Mouse (Mus musculus) CD4-positive, CD25-positive, alpha-beta regulatory T cell, adult 2 months (primary cell): ENCODE data around the gene Olfr490.

ENCODE experiments used
- DNase-seq: peaks from one replicate; pipeline ENCODE4 v3.0.0-alpha.2; 2012; ENCODE audit warnings: low read depth, low spot score

The Olfr490 gene

GRCm38 (mm10) chr7:108288834-108289233 lies at the start of gene Olfr490:
Gene Olfr490, minus strand, starts transcription at chr7:108288934.
- no peak for DNase-seq

GRCm38 (mm10) chr7:108323574-108323973 lies 34.8 kb upstream of the Olfr490 start, which contains the start of gene Olfr492:
Gene Olfr492, minus strand, starts transcription at chr7:108323674.
- no peak for DNase-seq

- no peak for DNase-seq
Observed at GRCm38 (mm10) chr7:108313151-108313550, 24.4 kb upstream of the Olfr490 start, which contains the start of gene Olfr491. Gene Olfr491, plus strand, starts transcription at chr7:108313451.

GRCm38 (mm10) chr7:108258247-108258646 lies 30.5 kb downstream of the Olfr490 start, which contains the start of gene Olfr488:
Gene Olfr488, minus strand, starts transcription at chr7:108258347.
- no peak for DNase-seq
